Mouse (Mus musculus): ENCODE measurements around the gene H2-D1.

GRCm38 (mm10) chr17:35258492-35259478 is 3.7 kb upstream of the H2-D1 start:
- TF ChIP-seq CTCF (IDR thresholded peaks at IDR 0.05) (peak; percentile 52), EP300 (IDR thresholded peaks at IDR 0.05) (no peak; the same call in 1 of the 2 replicates)
